Mouse (Mus musculus): Measurements from ENCODE around the gene Acox1. TPM values are rescaled to one million over a fixed set of nuclear protein-coding genes. Genes with fewer than 3 reads are reported as not detected.

The Acox1 gene
- total and polyA plus RNA-seq, 3 experiments, result 67.5 to 225 (median 225) TPM

DNA sequence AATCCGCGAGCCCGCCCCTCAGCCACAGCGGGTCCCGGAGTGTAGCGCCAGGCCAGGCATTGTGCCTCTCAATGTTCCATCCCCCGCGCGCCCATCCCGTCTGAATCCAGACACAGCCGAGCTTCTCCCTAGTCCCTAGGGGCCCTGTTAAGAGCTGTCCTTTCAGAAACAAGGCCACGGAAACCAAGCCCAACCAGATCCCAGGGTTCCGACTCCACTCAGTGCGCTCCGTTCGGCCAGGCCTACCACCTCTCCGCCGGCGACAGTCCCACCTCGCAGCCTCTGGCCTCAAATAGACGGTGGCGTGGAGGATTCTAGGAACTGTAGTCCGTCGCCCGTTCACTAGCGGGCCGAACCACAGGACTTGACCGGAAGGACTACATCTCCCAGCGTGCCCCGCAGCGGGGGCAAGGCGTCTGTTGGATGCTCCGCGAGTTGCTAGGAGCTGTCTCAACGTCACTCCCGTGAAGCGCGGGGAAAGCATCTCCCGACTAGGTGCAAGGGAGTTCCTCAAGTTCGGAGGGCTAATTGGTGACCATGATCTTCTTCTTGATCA is 30.9 kb downstream of the Acox1 start, which contains the start of gene Fbf1:
TSS of gene Fbf1 (minus strand) at position 283 of the 556 bp plus-strand sequence.
- peak; percentile 97 for DNase-seq

DNA sequence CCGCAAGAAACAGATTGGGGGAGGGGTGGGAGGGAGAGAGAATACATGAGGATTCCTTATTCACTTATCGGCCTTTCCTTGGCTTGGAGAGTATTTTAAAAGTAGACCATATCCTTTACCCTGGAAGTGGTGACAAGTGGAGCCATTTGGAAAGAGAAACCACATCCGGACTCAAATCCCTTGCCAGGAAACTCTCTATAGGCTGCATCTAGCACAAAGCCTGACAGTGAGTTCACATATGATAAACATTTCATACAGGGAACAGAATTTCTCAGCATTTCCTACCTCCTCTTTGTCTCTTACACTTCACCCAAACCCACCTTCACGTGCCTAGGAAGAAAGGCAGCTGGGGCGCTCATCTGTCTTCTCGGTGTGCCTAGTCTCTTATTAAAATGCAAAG is 31.6 kb downstream of the Acox1 start:
- DNase-seq, result no peak

DNA sequence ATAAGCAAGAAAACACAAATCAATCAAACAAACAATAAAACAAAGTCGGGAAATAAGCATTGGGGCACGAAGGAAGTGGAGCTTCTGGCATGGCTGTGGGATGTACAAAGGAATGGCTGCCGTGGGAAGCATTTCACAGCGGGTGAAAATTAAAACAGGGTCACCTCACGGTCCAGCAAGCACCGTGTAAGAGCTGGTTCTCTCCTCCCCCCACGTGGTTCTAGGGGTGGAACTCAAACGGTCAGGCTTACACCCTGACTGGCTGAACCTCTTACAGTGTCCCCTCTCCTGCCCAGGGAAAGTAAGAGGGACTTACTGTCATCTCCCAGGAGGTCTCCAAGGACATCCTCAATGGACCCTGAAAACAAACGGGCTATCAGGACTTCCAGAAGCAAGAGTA is 35.8 kb downstream of the Acox1 start:
- no peak for DNase-seq

DNA sequence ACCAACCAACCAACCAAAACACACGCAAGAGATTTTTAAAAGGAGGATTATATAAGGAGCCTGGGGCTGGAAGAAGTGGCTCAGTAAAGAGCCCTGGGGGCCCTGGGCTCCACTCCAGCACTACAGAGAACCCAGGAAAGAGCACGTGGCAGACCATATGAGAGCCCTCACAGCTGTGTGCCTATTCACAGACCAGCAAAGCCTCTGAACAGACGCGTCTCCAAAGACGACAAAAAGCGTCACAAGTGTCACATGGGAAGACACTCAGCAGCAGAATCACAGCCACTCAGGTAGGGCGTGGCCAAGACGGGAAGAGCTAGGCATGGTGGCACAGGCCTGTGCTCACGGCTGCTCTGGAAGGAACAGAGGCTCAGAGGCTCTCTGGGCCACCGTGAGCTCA is 36.7 kb downstream of the Acox1 start:
- DNase-seq, result no peak

DNA sequence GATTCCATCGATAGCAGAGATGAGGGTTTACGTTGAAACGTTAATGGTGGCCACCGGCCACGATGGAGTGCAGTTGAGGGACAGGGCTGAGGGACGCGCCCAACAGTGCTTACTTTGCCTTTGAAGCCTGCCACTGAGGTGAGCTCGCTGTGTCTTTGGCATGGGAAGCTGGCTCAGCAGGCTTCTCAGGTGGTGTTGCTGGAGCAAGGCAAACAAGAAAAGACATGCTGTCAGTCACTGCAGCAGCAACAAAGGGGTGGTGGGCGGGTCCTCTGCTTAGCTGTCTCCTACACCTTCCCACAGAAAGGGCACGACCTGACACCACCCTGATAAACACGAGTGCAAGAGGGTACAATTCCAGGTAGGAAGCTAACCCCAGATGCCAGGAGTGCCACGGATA is 37.5 kb downstream of the Acox1 start:
- DNase-seq, result no peak

DNA sequence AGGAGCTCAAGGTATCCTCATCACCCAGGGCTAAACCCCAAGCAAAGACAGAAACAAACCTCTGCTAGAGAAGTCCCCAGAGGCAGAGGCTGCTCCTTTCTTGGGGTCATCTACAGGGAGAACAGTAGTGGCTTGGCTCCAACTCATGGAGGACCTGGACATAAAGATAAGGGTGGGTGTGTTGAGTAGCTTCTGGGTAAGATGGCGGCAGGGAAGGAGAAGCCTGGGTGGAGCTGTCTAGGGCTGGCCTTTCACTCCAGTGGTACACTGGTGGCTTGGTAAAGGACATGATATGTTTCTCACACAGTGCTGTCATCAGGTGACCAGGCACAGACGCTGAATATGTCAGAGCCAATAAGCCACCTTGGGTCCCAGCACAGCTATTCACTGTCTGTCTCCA is 47.9 kb downstream of the Acox1 start:
- DNase-seq, result no peak

DNA sequence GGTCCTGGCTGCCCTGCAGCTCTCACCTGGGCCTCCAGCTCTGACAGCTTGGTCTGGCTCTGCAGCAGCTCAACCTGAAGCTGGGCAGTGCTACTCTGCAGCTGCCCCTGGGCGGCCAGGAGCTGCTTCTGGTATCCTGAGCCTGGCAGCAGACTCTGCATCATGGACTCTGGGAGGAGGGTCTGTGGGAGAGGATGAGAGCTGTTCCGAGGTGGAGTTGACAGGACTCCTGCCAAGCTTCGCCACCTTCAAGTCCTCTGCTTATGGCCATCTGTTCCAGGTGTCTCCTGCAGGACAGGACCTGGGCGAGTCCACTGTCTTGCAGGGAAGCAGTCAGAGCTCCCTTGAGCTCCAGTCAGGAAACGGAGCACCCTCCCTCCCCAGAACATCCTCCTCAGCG is 49.5 kb downstream of the Acox1 start:
- no peak for DNase-seq

DNA sequence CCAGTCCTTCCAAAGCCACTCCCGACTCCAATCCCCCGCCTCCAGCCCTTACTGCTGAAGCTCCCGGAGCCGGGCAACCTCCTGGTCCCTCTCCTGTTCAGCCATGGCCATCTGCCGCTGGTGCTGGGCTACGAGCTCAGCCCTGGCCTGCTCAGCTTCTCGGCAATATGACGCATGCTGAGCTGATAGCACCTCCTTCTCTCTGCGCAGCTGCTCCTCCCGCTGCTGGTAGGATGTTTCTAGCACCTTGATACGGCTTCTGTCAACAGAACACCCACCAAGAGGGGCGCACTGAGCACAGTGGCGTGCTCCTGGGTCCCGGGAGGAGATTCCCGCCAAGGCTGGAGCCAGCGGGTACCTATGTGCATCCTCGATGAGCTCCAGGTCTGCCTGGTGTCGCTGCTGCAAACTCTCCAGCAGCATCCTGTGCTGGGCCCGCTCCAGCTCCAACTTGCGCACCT is 50.1 kb downstream of the Acox1 start:
- no peak for DNase-seq

DNA sequence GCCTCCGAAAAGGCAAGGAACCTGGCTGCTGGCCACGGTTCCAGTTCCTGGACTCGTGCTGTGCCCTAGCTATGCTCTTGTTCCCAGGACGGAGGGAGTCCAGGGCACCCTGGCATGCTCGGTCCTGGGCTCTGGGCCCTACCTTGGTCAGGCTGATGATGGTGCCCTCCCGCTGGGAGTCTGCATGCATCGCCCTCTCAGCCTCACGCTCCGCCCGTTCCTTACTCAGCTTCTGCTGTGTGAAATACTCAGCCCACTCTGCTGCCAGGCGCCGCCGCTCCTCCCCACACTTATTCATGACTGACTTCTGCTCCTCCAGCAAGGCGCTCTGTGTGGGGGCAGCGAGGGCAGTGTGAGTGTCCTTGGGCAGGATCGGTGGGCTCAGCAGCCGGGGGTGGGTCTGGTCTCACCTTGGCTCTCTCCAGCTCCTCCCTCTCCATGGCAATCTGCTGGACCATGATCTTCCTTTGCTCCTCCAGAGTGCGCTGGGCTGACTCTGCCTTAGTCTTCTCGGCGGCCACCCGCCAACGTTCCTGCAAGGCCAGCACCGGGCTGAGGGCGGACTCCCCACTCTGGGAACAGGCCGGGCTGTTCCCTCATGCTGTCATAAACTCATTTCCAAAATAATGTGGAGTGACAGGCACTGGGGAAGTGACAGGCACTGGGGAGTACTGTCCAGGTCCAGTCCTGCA is 52.4 kb downstream of the Acox1 start:
- no peak for DNase-seq

DNA sequence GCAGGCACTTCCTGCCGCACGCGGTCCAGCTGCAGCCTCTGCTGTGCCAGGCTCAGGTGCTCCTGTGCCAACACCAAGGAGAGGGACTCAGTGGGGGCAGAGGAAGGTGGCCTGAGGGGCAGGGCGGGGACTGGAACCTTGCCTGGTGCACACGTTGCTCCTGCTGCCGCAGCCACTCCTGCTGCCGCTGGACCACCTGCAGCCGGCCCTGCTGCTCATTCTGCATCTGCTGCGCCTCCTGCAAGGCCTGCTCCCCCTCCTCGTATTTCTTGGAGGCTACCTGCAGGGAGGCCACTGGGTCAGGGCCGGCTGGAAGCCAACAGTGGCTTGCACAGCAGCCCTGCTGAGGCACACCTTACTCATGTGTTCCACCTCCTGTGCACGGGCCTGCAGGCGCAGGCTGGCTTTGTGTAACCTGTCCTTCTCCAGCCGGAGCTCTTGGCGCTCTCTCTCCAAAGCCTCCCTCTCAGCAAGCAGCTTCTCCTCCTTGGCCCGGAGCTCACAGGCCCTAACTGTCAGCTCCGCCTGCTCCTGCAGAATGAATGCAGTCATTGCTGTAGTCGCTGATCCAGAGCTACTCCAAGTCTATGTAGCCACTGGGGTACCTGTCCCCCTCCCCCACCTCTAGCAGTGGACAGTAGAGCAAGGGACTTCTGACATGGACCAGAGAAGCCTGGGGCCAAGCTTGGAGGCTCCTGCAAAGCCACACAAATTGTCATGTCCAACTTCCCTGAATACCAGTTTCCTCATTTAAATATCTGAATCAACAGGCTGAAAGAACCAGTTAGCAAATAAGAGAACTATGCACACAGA is 53.2 kb downstream of the Acox1 start:
- no peak for DNase-seq

DNA sequence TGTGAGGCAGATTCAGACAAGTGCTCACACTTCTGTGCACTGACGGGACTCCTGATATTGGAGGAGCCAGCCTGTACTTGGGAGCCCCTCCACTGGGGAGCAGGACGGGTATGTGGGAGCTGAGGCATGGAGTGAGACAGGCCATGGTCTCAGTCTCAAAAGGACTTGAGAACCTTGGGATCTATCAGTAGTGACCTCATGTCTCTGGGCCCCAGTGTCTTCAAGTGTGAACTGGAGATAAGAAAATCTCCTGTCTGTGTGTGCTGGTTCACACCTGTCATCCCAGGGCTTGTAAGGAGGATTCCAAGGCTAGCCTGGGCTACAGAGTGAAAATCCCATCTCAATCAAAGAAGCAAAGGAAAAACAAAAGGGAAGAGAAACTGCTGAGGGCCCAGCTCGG is 55.4 kb downstream of the Acox1 start:
- no peak for DNase-seq

DNA sequence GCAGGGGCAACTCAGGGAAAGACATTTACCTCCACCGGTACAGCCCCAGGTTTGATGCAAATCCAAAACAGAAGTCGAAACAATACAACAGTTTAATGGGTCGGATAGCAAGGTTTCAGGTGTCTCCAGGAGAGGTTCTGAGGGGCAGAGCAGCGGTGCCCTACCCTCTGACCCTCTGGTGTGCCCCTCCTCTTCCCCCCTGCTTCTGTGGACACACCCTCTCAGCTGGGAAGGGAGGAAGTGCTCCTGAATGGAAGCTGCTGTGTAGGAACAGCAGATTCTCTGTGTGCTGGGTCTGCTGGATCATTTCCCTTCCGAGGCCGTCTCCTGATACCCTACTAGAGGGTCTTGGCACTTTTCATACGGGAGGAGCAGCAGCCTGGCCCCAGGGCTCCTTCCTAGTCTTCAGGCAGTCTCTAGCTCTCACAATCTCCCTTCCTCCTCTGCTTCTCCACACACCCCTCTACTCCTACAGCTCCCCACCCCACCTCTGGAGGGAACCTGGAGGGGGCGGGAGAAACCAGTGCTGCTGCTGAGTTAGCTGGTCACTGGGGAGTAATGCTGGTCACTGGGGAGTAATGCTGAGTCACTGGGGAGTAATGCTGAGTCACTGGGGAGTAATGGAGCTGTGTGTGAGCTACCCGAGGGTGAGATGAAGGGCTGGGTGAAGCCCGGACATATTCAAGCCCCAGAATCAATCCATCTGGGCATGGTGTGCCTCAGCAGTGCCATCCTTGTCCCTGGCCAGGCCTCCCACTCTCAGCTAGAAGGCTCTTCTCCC is 56.4 kb downstream of the Acox1 start:
- peak; percentile 86 for DNase-seq

DNA sequence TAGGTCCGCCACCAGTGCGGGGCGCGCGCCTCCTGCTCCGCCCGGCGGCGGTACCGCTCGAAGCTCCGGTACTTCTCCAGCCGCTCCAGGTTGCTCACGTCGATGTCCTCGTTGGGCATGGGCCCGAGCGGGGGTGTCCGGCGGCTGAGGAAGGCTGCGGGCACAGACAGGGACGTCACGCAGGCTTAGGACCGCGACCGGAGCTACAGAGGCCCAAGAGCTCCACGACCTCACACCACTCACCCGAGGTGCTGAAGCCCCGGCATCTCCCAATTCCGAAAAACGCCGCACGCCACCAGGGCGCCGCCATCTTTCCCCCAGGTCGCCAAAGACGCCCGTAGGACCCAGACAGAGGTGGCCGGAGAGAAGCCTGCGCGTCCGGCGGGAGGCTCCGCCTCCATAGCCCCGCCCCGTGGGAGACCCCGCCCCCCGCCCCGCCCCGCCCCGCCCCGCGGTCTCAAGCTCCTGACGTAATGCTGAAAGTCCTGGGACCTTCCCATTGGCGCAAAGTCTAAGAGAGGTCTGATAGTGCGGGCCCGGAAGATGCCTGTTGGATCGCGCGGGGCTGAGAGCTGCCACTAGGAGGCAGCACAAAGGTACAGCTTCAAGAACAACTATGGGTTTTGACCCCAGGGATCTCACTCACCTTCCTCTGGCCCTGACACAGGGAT is 60.2 kb downstream of the Acox1 start, which contains the start of gene Mrpl38:
TSS of gene Mrpl38 (minus strand) at position 401 of the 671 bp plus-strand sequence.
- DNase-seq, result peak; percentile 93

DNA sequence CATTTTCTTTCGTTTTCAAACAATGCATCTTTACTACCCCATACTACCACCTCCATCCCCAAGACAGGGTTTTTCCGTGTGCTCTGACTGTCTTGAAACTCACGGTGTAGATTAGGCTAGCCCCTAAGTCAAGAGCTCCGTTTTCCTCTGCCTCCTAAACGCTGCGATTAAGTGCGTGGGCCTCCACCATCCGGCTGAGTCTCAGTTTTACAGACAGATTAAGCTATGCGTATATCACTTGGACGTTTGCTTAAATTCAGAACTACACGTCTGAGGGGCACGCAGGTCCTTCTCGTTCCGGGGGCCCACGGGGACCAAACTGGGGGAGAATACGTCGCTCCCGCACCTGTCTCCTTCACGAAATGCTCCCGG is 60.8 kb downstream of the Acox1 start:
- no peak for DNase-seq

DNA sequence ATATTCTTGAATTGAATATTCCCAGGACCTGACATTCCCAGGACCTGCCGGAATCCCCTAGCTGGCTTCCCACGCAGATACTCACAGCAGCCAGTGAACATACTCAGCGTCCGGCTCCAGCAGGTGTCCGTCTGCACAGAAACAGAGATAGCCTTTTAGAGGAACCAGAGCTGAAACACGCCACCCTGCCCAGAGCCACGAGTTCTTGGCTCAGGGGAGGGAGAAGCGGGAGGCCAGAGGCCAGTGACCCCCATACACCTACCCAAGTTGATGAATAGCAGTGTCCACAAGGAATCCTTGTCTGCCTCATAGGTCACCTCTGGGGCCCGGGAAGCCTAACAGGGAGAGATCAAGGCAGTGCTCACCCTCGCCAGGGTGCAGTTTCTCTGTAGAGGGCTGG is 64.7 kb downstream of the Acox1 start:
- DNase-seq, result no peak

DNA sequence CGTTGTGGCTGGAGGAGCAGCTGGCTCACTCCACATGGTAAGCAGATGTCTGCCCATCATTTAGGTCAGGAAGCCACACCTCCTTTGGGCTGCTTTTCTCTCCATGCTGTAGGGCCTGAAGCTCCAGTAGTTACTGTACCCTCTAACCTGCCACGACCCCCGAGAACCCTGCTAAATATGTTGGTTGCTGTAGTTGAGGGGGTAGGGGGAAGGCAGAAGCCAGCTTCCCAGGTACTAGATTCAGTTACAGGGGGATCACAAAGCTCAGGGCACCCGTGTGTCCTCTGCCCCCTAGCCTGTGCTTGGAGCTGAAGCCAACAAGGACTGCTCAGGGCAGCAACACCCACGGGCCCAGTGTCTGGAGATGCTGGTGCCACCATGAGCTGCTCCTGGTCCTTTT is 65.3 kb downstream of the Acox1 start:
- no peak for DNase-seq

DNA sequence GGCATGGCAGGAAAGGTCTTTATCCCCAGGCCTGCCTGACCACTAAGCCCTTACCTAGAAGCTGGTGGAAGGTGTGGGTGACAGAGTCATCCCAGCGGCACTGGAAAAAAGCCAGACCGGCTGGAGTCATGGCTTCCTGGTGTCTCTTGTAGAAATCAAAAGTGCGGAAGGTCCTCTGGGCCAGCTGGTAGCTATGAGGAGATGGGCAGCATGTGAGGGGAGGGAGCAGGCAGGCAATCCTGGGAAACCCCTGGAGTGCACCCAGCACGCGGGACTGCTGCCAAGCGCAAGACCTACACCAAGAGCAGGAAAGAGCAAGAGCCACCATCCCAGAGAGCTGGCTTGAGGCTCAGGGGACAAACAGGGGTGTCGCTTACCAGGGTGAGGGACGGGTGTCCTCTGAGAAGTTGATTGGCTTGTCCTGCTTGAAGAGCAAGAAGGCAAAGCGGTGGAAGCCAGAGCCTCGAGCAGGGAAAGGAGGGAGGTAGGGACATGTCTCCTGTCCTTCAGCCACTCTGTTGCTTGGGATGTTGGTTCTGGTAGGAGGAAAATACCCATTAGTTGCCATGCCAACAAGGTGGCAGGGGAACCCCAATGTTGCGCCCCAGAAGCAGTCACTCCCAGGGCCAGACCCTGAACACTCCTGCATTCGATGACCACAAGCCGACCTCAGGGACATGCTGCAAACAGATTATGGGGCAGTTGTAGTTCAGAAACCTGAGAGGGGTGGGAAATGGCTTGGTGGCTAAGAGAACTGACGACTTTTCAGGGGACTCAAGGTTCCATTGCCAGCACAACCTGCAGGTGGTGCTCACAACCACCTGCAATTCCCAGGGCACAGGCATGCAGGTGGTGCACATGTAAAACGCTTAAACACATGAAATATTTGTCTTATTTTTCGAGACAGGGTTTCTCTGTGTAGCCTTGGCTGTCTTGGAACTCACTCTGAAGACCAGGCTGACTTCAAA is 66.2 kb downstream of the Acox1 start:
- peak; percentile 66 for DNase-seq

DNA sequence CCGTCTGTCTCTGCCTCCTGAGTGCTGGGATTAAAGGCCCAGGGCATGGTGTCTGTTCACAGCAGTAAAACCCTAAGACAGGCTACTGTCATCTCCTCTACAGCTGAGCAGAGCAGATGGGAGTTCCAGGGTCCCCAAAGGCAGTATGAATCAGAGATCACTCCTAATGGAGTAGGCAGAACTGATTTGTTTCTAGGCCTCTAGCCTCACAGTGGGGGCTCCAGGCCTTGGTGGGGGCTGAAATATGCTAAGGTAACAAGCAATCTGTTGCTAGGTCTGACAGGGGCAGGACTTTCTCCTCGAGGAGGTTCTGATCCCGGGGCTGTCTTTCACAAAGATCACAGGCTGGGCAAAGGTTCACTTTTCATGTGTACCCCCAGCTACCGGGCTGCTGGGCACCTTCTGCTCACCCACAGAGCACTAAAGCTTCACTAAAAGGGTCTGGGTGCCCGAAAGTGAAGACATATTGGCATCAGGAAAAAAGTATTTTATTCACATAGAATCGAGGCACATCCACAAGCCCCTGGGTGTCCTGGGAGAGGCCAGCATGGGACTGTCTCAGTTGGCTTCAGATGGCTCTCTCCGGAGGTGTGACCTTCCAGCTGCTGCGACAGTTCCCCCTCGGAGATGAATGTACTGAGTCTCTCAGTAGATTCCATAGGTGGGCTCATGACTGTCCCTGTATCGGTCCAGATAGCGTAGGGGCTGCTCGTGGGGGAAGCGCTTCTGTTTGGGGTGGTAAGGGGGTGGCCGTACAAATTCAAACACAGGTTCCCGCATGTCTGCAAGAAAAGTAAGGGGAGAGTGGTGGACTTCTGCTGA is 67.3 kb downstream of the Acox1 start:
- no peak for DNase-seq

DNA sequence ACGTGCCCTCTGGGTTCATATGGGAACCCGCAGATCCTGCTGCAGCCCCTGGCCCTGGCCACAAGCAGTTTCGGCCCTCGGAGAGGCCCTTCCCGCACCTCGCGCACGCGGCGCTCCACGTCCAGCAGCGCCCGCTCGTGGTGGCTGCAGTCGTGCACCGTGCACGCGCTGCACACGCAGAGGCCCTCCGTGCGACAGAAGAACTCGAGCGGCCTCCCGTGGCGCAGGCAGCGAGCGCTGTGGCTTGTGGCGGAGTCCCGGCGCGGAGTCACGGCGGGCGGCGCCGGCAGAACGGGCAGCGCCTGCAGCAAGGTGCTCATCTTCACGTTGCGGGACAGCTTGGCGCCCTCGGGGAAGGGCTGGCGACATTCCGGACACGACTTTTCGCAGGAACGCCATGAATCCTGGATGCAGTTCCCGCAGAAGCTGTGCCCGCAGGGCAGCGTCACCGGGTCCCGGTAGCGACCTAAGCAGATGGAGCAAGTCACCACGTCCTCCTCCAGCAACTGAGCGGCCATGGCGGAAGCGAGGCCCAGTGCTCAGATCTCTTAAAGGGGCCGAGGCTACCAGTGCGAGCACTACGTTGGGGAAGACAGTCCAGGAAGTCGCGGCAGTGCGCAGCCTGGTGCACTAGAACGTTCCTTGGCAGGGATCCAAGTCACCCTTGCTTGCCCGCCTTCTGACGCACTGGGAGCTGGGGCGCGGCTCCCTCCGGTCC is 68.2 kb downstream of the Acox1 start, which contains the start of gene Trim65:
TSS of gene Trim65 (minus strand) at position 641 of the 718 bp plus-strand sequence.
- DNase-seq, result peak; percentile 92
